Mouse (Mus musculus) liver, embryonic 14.5 days (tissue): ENCODE measurements at regions not wholly inside any gene's neighbourhood (a gene's known extent, or its start where the extent isn't known, plus 50 kb on each side); places are given as distances from the start of the nearest gene placed in this dataset.

Experiments
- ATAC-seq: fragments of 200-750 bp; cut with Nextera tagmentation; 2 replicates; pipeline ENCODE4 v1.8.0; 2017; ENCODE audit warnings: moderate number of reproducible peaks, mild to moderate bottlenecking, moderate library complexity; ENCODE audit not compliant: insufficient read depth
- DNase-seq, 3 experiments: peaks; one replicate each; pipeline ENCODE4 v3.0.0-alpha.2; 2012 to 2013; ENCODE audit warnings: low read depth in 3 of 3, low spot score in 3 of 3
- H3K27ac ChIP-seq: fragments of 300-500 bp; sonication (generic); 2 replicates; pipeline ENCODE4 v1.5.1; 2014; ENCODE audit warnings: moderate library complexity, mild to moderate bottlenecking, control low read depth, inconsistent platforms
- H3K27me3 ChIP-seq: fragments of 300-500 bp; sonication (generic); 2 replicates; pipeline ENCODE4 v1.6.1; 2014; ENCODE audit warnings: mild to moderate bottlenecking, low read length, moderate library complexity; ENCODE audit not compliant: control insufficient read depth, insufficient read depth
- H3K36me3 ChIP-seq: fragments of 300-500 bp; sonication (generic); replicated peaks from 2 replicates; pipeline ENCODE4 v1.6.1; 2014; ENCODE audit warnings: low read depth; ENCODE audit not compliant: control insufficient read depth, insufficient read depth
- H3K4me1 ChIP-seq, 2 experiments: fragments of 200-500 bp in 1 of 2; fragments of 300-500 bp in 1 of 2; sonication (generic) in 1 of 2; replicated peaks; 2 replicates each; pipeline ENCODE4 v1.6.1; 2012 to 2014; ENCODE audit warnings: antibody characterized with exemption in 1 of 2, inconsistent platforms in 1 of 2, low read length in 1 of 2; ENCODE audit not compliant: control insufficient read depth in 2 of 2, insufficient read depth in 2 of 2
- H3K4me2 ChIP-seq: fragments of 300-500 bp; sonication (generic); 2 replicates; pipeline ENCODE4 v1.6.1; 2014; ENCODE audit warnings: low read depth, mild to moderate bottlenecking, control low read depth, moderate library complexity
- H3K4me3 ChIP-seq, 2 experiments: fragments of 200-500 bp in 1 of 2; fragments of 300-500 bp in 1 of 2; sonication (generic) in 1 of 2; 2 replicates each; pipeline ENCODE4 v1.5.1; 2012 to 2014; ENCODE audit warnings: low read depth in 2 of 2, low read length in 2 of 2, mild to moderate bottlenecking in 2 of 2, control low read depth in 1 of 2, inconsistent platforms in 1 of 2, moderate library complexity in 1 of 2; ENCODE audit not compliant: insufficient read depth in 1 of 2
- H3K9ac ChIP-seq: fragments of 300-500 bp; sonication (generic); replicated peaks from 2 replicates; pipeline ENCODE4 v1.6.1; 2014; ENCODE audit warnings: mild to moderate bottlenecking, control low read depth, moderate library complexity
- H3K9me3 ChIP-seq: fragments of 300-500 bp; sonication (generic); 2 replicates; pipeline ENCODE4 v1.6.1; 2016; ENCODE audit warnings: low read length, mixed read lengths; ENCODE audit not compliant: control insufficient read depth
- CTCF ChIP-seq: IDR thresholded peaks from 2 replicates; pipeline ENCODE4 v1.5.1; 2016; ENCODE audit warnings: antibody characterized with exemption, low read depth, control low read depth
- EP300 ChIP-seq: IDR thresholded peaks from 2 replicates; pipeline ENCODE4 v1.6.1; 2016; ENCODE audit warnings: antibody characterized with exemption, low read depth
- WGBS: fragments of 180-500 bp; shearing (Covaris S2); extraction: QIAGEN DNeasy Blood & Tissue Kit; methylation state at CpG from one replicate; pipeline ENCODE4 v1.1.7; 2014; ENCODE audit not compliant: insufficient replicate concordance; 5-methylcytosine and 5-hydroxymethylcytosine counted together

GRCm38 (mm10) chr5:133131042-133131441 is 587.9 kb upstream of the Auts2 start:
- H3K36me3 ChIP-seq = no peaks in the 10 kb centered on the region
- H3K4me1 ChIP-seq = no peaks in the 10 kb centered on the region
- ATAC-seq = no peak
- H3K4me2 ChIP-seq = no peak overlapping the region
- H3K27ac ChIP-seq = no peak overlapping the region
- TF ChIP-seq EP300 = no peak
- no peak for TF ChIP-seq CTCF
- no peaks in the 10 kb centered on the region for H3K9me3 ChIP-seq
- 65% methylated on average over 2 of the region's 2 CpGs for WGBS
- DNase-seq = no peak
- no peak overlapping the region for H3K4me3 ChIP-seq
- no peak overlapping the region for H3K9ac ChIP-seq
- H3K27me3 ChIP-seq = no peaks in the 10 kb centered on the region

GRCm38 (mm10) chr5:133130316-133130715 is 587.2 kb upstream of the Auts2 start:
- H3K4me1 ChIP-seq = no peaks in the 10 kb centered on the region
- WGBS = 51% methylated on average over 6 of the region's 6 CpGs
- no peaks in the 10 kb centered on the region for H3K36me3 ChIP-seq
- H3K27me3 ChIP-seq = no peaks in the 10 kb centered on the region
- H3K9ac ChIP-seq = no peak overlapping the region
- H3K9me3 ChIP-seq = no peaks in the 10 kb centered on the region
- TF ChIP-seq CTCF = no peak
- no peak for TF ChIP-seq EP300
- no peak overlapping the region for H3K27ac ChIP-seq
- ATAC-seq = no peak
- no peak for DNase-seq
- H3K4me3 ChIP-seq = no peak overlapping the region
- H3K4me2 ChIP-seq = no peak overlapping the region

- Histone ChIP-seq H3K36me3 (no peaks in the 10 kb centered on the region), H3K9me3 (no peaks in the 10 kb centered on the region), H3K27me3 (no peaks in the 10 kb centered on the region), H3K4me2 (no peak overlapping the region), H3K4me3 (no peak overlapping the region), H3K4me1 (no peaks in the 10 kb centered on the region), H3K9ac (no peak overlapping the region), H3K27ac (no peak overlapping the region)
- no peak for TF ChIP-seq EP300
- TF ChIP-seq CTCF = no peak
- DNase-seq (no peak), ATAC-seq (no peak)
- 64% methylated on average over 2 of the region's 2 CpGs for whole genome bisulfite sequencing
Observed at GRCm38 (mm10) chr5:133124223-133124622, 581.1 kb upstream of the Auts2 start.

GRCm38 (mm10) chr5:133113946-133114345 is 570.8 kb upstream of the Auts2 start:
- Histone ChIP-seq H3K27me3 (no peaks in the 10 kb centered on the region), H3K4me2 (no peak overlapping the region), H3K27ac (no peak overlapping the region), H3K9me3 (no peaks in the 10 kb centered on the region), H3K9ac (no peak overlapping the region), H3K36me3 (no peaks in the 10 kb centered on the region), H3K4me1 (no peaks in the 10 kb centered on the region), H3K4me3 (no peak overlapping the region)
- ATAC-seq (no peak), DNase-seq (no peak)
- 63% methylated on average over 4 of the region's 4 CpGs for WGBS
- TF ChIP-seq CTCF (no peak), EP300 (no peak)

GRCm38 (mm10) chr5:133113183-133113582 is 570.0 kb upstream of the Auts2 start:
- ATAC-seq (no peak), DNase-seq (no peak)
- no peak overlapping the region for H3K27ac ChIP-seq
- 60% methylated on average over 2 of the region's 2 CpGs for WGBS
- no peak overlapping the region for H3K9ac ChIP-seq
- H3K4me2 ChIP-seq = no peak overlapping the region
- TF ChIP-seq EP300 (no peak), CTCF (no peak)
- H3K27me3 ChIP-seq = no peaks in the 10 kb centered on the region
- no peak overlapping the region for H3K4me3 ChIP-seq
- no peaks in the 10 kb centered on the region for H3K4me1 ChIP-seq
- no peaks in the 10 kb centered on the region for H3K9me3 ChIP-seq
- no peaks in the 10 kb centered on the region for H3K36me3 ChIP-seq
